Mouse (Mus musculus): ENCODE measurements at regions not wholly inside any gene's neighbourhood (a gene's known extent, or its start where the extent isn't known, plus 50 kb on each side); places are given as distances from the start of the nearest gene placed in this dataset.

DNA sequence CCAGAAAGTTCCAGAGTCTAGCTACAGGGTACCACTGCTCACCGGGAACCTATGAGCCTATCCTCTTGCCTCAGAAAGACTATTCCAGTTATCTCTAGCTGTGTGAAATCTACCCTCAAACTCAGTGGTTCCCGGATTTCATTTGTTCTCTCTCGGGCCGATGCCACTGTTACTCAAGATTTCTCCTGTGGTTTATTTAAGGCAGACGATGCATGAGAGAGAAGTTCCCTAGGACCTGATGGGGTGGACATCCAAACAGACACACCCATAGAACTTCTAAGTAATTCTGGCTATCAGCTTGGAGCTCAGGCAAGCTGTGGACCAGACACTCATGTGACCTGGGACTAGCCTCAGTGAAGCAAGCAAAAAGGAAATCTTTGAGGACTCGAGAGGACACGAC is 63.8 kb upstream of the Srd5a3 start:
- in situ Hi-C loops (cut with MboI; ENCODE audit: low sequenced_read_pairs in 2 of 2, unreplicated experiment in 2 of 2): no loop called here
- H3K4me1 ChIP-seq (ENCODE audit: control insufficient read depth in 2 of 2, insufficient read depth in 2 of 2, low read length in 2 of 2, poor library complexity in 1 of 2): peaks cover 2 to 4% of the 10 kb centered on the region in 2 experiments; a peak in 3 of 4 replicates
- no peak for DNase-seq (ENCODE audit: low read depth, low spot score)
- H3K9ac ChIP-seq (ENCODE audit: insufficient read depth, low read depth, low read length, poor library complexity, severe bottlenecking): no peak overlapping the region
- H3K4me3 ChIP-seq (ENCODE audit: insufficient read depth in 1 of 2, low read depth in 1 of 2, low read length in 2 of 2, poor library complexity in 1 of 2, severe bottlenecking in 1 of 2): no peak overlapping the region
- no peak overlapping the region for H3K27ac ChIP-seq (ENCODE audit: insufficient read depth, low read depth, low read length, poor library complexity, severe bottlenecking)
- H3K9me3 ChIP-seq (ENCODE audit: control insufficient read depth, insufficient read depth, low read depth, low read length): no peaks in the 10 kb centered on the region
- TF ChIP-seq HCFC1 (IDR thresholded peaks at IDR 0.05; ENCODE audit: borderline replicate concordance, insufficient read depth, low read length): no peak
- no peak for TF ChIP-seq ZC3H11A (IDR thresholded peaks at IDR 0.05; ENCODE audit: borderline replicate concordance, low read depth, low read length)
- no peak for TF ChIP-seq CHD2 (IDR thresholded peaks at IDR 0.05; ENCODE audit: low read depth, low read length)
- no peak for TF ChIP-seq MAFK (IDR thresholded peaks at IDR 0.05; ENCODE audit: insufficient read depth, low read depth, low read length)
- TF ChIP-seq ZNF384 (IDR thresholded peaks at IDR 0.05; ENCODE audit: low read depth, low read length): no peak
- no peaks in the 10 kb centered on the region for H3K36me3 ChIP-seq (ENCODE audit: control insufficient read depth, insufficient read depth, low read length, poor library complexity, severe bottlenecking)

DNA sequence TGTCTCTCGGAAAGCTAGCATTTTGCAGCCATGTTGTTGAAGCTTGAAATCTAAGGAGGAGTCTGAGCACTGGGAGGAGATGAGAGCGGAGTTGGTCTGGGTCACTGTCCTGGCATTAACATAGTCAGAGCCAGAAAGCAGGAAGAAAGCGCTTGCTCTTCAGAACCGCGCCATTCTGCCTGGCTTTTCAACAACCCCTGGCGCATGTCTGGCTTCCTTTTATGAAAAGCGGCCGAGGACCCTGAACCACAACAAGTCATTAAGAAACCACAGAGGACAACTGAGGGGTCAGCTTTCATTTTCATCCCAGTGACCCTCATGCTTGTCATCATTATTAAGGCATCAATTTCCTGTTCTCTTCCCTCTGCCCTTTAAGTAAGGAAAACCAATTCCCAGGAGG is 64.7 kb upstream of the Srd5a3 start:
- in situ Hi-C loops (cut with MboI; ENCODE audit: low sequenced_read_pairs in 2 of 2, unreplicated experiment in 2 of 2): no loop called here
- H3K27ac ChIP-seq (ENCODE audit: insufficient read depth, low read depth, low read length, poor library complexity, severe bottlenecking): no peak overlapping the region
- no peak overlapping the region for H3K9ac ChIP-seq (ENCODE audit: insufficient read depth, low read depth, low read length, poor library complexity, severe bottlenecking)
- H3K36me3 ChIP-seq (ENCODE audit: control insufficient read depth, insufficient read depth, low read length, poor library complexity, severe bottlenecking): no peaks in the 10 kb centered on the region
- no peaks in the 10 kb centered on the region for H3K9me3 ChIP-seq (ENCODE audit: control insufficient read depth, insufficient read depth, low read depth, low read length)
- no peak for DNase-seq (ENCODE audit: low read depth, low spot score)
- no peak overlapping the region for H3K4me3 ChIP-seq (ENCODE audit: insufficient read depth in 1 of 2, low read depth in 1 of 2, low read length in 2 of 2, poor library complexity in 1 of 2, severe bottlenecking in 1 of 2)
- peaks cover 1 to 4% of the 10 kb centered on the region in 2 experiments; a peak in 3 of 4 replicates for H3K4me1 ChIP-seq (ENCODE audit: control insufficient read depth in 2 of 2, insufficient read depth in 2 of 2, low read length in 2 of 2, poor library complexity in 1 of 2)
- no peak for TF ChIP-seq HCFC1 (IDR thresholded peaks at IDR 0.05; ENCODE audit: borderline replicate concordance, insufficient read depth, low read length)
- no peak for TF ChIP-seq MAFK (IDR thresholded peaks at IDR 0.05; ENCODE audit: insufficient read depth, low read depth, low read length)
- TF ChIP-seq CHD2 (IDR thresholded peaks at IDR 0.05; ENCODE audit: low read depth, low read length): no peak
- no peak for TF ChIP-seq ZNF384 (IDR thresholded peaks at IDR 0.05; ENCODE audit: low read depth, low read length)
- TF ChIP-seq ZC3H11A (IDR thresholded peaks at IDR 0.05; ENCODE audit: borderline replicate concordance, low read depth, low read length): no peak

DNA sequence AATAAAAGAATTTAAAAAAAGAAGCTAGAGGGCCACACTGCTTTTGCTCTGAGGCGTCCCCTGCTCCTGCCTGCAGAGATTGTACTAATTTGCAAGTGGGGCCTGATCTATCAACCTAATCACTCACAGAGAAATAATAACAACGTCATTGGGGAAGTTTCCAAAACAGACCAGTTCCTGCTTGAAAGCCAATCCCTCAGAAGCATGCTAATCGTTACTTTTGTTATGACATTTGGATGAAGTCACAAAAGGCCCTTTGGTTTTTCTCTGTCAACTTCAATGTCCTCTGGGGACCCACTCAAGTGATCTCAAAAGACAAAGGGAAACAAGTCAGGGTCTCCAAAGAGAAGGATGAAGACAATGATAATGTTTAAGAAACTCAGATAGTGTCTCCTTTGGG is 72.2 kb upstream of the Srd5a3 start:
- Histone ChIP-seq H3K4me1 (ENCODE audit: control insufficient read depth in 2 of 2, insufficient read depth in 2 of 2, low read length in 2 of 2, poor library complexity in 1 of 2) (no peaks in the 10 kb centered on the region), H3K9ac (ENCODE audit: insufficient read depth, low read depth, low read length, poor library complexity, severe bottlenecking) (no peak overlapping the region), H3K36me3 (ENCODE audit: control insufficient read depth, insufficient read depth, low read length, poor library complexity, severe bottlenecking) (no peaks in the 10 kb centered on the region), H3K27ac (ENCODE audit: insufficient read depth, low read depth, low read length, poor library complexity, severe bottlenecking) (no peak overlapping the region), H3K9me3 (ENCODE audit: control insufficient read depth, insufficient read depth, low read depth, low read length) (no peaks in the 10 kb centered on the region), H3K4me3 (ENCODE audit: insufficient read depth in 1 of 2, low read depth in 1 of 2, low read length in 2 of 2, poor library complexity in 1 of 2, severe bottlenecking in 1 of 2) (no peak overlapping the region)
- in situ Hi-C loops (cut with MboI; ENCODE audit: low sequenced_read_pairs in 2 of 2, unreplicated experiment in 2 of 2): no loop called here
- DNase-seq (ENCODE audit: low read depth, low spot score): no peak
- no peak for TF ChIP-seq HCFC1 (IDR thresholded peaks at IDR 0.05; ENCODE audit: borderline replicate concordance, insufficient read depth, low read length)
- no peak for TF ChIP-seq CHD2 (IDR thresholded peaks at IDR 0.05; ENCODE audit: low read depth, low read length)
- TF ChIP-seq ZNF384 (IDR thresholded peaks at IDR 0.05; ENCODE audit: low read depth, low read length): no peak
- TF ChIP-seq MAFK (IDR thresholded peaks at IDR 0.05; ENCODE audit: insufficient read depth, low read depth, low read length): no peak
- TF ChIP-seq ZC3H11A (IDR thresholded peaks at IDR 0.05; ENCODE audit: borderline replicate concordance, low read depth, low read length): no peak

DNA sequence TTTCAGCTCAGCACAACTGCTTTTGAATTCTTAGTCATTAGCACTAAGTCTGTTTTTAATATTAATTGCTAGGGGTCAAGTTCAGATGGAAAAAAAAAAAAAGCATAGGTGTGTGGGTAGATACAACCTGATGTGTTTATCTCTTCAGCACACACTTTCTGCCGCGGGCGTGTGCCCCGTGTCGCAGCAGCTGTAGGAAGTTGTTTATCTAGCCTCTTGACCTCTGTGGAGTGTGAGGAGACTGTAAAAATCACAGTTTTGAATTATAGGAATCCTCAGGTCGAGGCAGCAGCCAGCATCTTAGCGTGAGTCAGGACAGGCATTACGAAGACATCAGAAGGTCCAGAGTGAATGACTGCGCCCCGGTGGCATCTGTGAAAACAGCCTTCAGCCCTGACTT is 72.8 kb upstream of the Srd5a3 start:
- Histone ChIP-seq H3K36me3 (ENCODE audit: control insufficient read depth, insufficient read depth, low read length, poor library complexity, severe bottlenecking) (no peaks in the 10 kb centered on the region), H3K27ac (ENCODE audit: insufficient read depth, low read depth, low read length, poor library complexity, severe bottlenecking) (no peak overlapping the region), H3K9me3 (ENCODE audit: control insufficient read depth, insufficient read depth, low read depth, low read length) (no peaks in the 10 kb centered on the region), H3K4me3 (ENCODE audit: insufficient read depth in 1 of 2, low read depth in 1 of 2, low read length in 2 of 2, poor library complexity in 1 of 2, severe bottlenecking in 1 of 2) (no peak overlapping the region), H3K4me1 (ENCODE audit: control insufficient read depth in 2 of 2, insufficient read depth in 2 of 2, low read length in 2 of 2, poor library complexity in 1 of 2) (no peaks in the 10 kb centered on the region), H3K9ac (ENCODE audit: insufficient read depth, low read depth, low read length, poor library complexity, severe bottlenecking) (no peak overlapping the region; the same call in 1 of the 2 replicates)
- in situ Hi-C loops (cut with MboI; ENCODE audit: low sequenced_read_pairs in 2 of 2, unreplicated experiment in 2 of 2): no loop called here
- no peak for TF ChIP-seq ZC3H11A (IDR thresholded peaks at IDR 0.05; ENCODE audit: borderline replicate concordance, low read depth, low read length)
- TF ChIP-seq HCFC1 (IDR thresholded peaks at IDR 0.05; ENCODE audit: borderline replicate concordance, insufficient read depth, low read length): no peak
- no peak for TF ChIP-seq CHD2 (IDR thresholded peaks at IDR 0.05; ENCODE audit: low read depth, low read length)
- TF ChIP-seq MAFK (IDR thresholded peaks at IDR 0.05; ENCODE audit: insufficient read depth, low read depth, low read length): no peak
- no peak for TF ChIP-seq ZNF384 (IDR thresholded peaks at IDR 0.05; ENCODE audit: low read depth, low read length)
- no peak for DNase-seq (ENCODE audit: low read depth, low spot score)

DNA sequence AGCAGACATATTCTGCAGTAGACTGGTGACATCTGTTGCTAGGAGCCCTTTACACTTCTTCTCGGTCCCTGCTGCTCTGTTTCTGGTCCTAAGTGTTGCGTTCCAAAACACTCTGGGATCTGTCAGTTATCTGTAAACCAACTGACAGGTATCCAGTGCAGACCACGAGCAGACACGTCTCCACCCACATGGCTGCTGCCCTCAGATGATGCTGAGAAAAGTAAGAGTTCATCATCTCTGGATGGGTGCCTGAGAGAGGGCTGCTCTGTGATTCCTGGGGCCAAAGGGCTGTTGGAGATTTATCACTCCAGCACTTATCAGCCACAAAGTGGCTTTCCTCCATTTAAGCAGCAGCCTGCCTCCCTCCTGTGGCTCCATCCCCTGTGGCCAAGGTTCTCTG is 74.3 kb upstream of the Srd5a3 start:
- TF ChIP-seq ZC3H11A (IDR thresholded peaks at IDR 0.05; ENCODE audit: borderline replicate concordance, low read depth, low read length) (no peak), MAFK (IDR thresholded peaks at IDR 0.05; ENCODE audit: insufficient read depth, low read depth, low read length) (no peak), HCFC1 (IDR thresholded peaks at IDR 0.05; ENCODE audit: borderline replicate concordance, insufficient read depth, low read length) (no peak), CHD2 (IDR thresholded peaks at IDR 0.05; ENCODE audit: low read depth, low read length) (no peak), ZNF384 (IDR thresholded peaks at IDR 0.05; ENCODE audit: low read depth, low read length) (no peak)
- Histone ChIP-seq H3K36me3 (ENCODE audit: control insufficient read depth, insufficient read depth, low read length, poor library complexity, severe bottlenecking) (no peaks in the 10 kb centered on the region), H3K27ac (ENCODE audit: insufficient read depth, low read depth, low read length, poor library complexity, severe bottlenecking) (no peak overlapping the region), H3K9me3 (ENCODE audit: control insufficient read depth, insufficient read depth, low read depth, low read length) (no peaks in the 10 kb centered on the region), H3K4me1 (ENCODE audit: control insufficient read depth in 2 of 2, insufficient read depth in 2 of 2, low read length in 2 of 2, poor library complexity in 1 of 2) (no peaks in the 10 kb centered on the region), H3K4me3 (ENCODE audit: insufficient read depth in 1 of 2, low read depth in 1 of 2, low read length in 2 of 2, poor library complexity in 1 of 2, severe bottlenecking in 1 of 2) (no peak overlapping the region), H3K9ac (ENCODE audit: insufficient read depth, low read depth, low read length, poor library complexity, severe bottlenecking) (no peak overlapping the region)
- DNase-seq (ENCODE audit: low read depth, low spot score): no peak
- in situ Hi-C loops (cut with MboI; ENCODE audit: low sequenced_read_pairs in 2 of 2, unreplicated experiment in 2 of 2): no loop called here

All from ES-E14 (cell line).